Mouse (Mus musculus): Measurements from ENCODE around the gene Lrrc4c.

GRCm38 (mm10) chr2:96319201-96319600 lies 1.2 kb downstream of the Lrrc4c start:
- TF ChIP-seq CTCF (IDR thresholded peaks at IDR 0.05; ENCODE audit: low read depth, low read length) (no peak), POLR2A (IDR thresholded peaks at IDR 0.05; ENCODE audit: insufficient read depth, low read length) (no peak)

Data from ES-Bruce4 (cell line).